Mouse (Mus musculus) kidney, embryonic 15.5 days (tissue): ENCODE measurements at regions not wholly inside any gene's neighbourhood (a gene's known extent, or its start where the extent isn't known, plus 50 kb on each side); places are given as distances from the start of the nearest gene placed in this dataset.
"Not testable (repeated sequence)": the region's sequence is repeated elsewhere in the genome, so short reads cannot be mapped to it uniquely, and the experiment has no call there.

Experiments
- ATAC-seq: fragments of 200-750 bp; cut with Nextera tagmentation; replicated peaks from 2 replicates; pipeline ENCODE4 v1.8.0; 2017; ENCODE audit warnings: moderate TSS enrichment; ENCODE audit not compliant: low FRiP score
- H3K27ac ChIP-seq: fragments of 300-500 bp; sonication (generic); 2 replicates; pipeline ENCODE4 v1.5.1; 2015; ENCODE audit warnings: mild to moderate bottlenecking, inconsistent platforms
- H3K27me3 ChIP-seq: fragments of 300-500 bp; sonication (generic); 2 replicates; pipeline ENCODE4 v1.6.1; 2015; ENCODE audit warnings: inconsistent platforms
- H3K36me3 ChIP-seq: fragments of 300-500 bp; sonication (generic); 2 replicates; pipeline ENCODE4 v1.6.1; 2015; ENCODE audit warnings: inconsistent platforms
- H3K4me1 ChIP-seq: fragments of 300-500 bp; sonication (generic); 2 replicates; pipeline ENCODE4 v1.6.1; 2015; ENCODE audit warnings: inconsistent platforms
- H3K4me2 ChIP-seq: fragments of 300-500 bp; sonication (generic); 2 replicates; pipeline ENCODE4 v1.6.1; 2015; ENCODE audit warnings: moderate library complexity, mild to moderate bottlenecking, inconsistent platforms
- H3K4me3 ChIP-seq: fragments of 300-500 bp; sonication (generic); replicated peaks from 2 replicates; pipeline ENCODE4 v1.5.1; 2015; ENCODE audit warnings: mild to moderate bottlenecking, inconsistent platforms
- H3K9ac ChIP-seq: fragments of 300-500 bp; sonication (generic); 2 replicates; pipeline ENCODE4 v1.6.1; 2015; ENCODE audit warnings: mild to moderate bottlenecking, inconsistent platforms
- H3K9me3 ChIP-seq: fragments of 300-500 bp; sonication (generic); replicated peaks from 2 replicates; pipeline ENCODE4 v1.6.1; 2016; ENCODE audit warnings: inconsistent platforms
- WGBS: fragments of 180-500 bp; shearing (Covaris S2); methylation state at CpG from one replicate; pipeline ENCODE4 v1.1.7; 2015; ENCODE audit warnings: mixed read lengths; 5-methylcytosine and 5-hydroxymethylcytosine counted together

DNA sequence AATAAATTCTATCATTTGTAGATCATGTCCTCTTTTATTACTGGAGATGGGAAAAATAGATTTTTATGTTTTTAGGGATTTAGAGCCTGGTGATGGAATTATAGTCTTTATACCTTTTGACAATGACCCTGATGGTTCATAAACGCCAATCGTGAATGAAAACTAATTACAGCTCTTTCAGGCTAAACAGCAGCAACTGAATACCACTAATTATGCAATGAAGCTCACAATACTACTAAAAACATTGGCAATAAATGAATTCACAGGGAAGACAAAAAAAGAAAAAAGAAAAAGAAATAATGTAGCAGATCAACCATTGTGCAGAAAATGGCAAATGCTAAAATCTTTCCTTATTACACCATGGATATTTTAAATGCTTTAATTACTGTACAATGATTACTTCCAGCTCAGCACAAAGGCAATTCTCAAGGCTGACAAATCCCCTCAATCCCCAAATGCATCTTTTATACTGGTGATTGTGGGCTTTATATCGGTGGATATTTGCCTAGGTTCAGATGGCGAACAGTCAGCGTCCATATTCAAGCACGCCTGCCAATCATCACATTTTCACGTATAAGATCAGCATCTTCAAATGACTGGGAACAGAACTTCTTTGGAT is 191.2 kb upstream of the Slc7a11 start:
- 93% methylated on average over 7 of the region's 7 CpGs for WGBS
- H3K27me3 ChIP-seq, result no peaks in the 10 kb centered on the region

DNA sequence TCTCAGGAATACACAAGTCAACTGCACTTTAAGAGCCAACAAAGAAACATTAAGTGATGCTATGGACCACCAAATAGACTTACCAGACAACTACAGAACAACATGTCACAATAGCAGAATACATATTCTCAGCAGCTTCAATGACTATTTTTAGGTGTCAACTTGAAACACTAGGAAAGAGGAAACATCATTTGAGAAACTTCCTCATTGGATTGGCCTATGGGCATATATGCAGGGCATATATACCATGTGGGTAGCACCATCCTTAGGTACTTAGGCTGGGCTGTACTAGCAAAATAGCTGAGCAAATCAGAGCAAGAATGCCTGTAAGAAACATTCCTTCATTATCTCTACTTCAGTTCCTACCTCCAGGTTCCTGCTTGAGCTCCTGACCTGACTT is 187.9 kb upstream of the Slc7a11 start:
- Histone ChIP-seq H3K4me1 (no peaks in the 10 kb centered on the region), H3K27ac (no peak overlapping the region), H3K4me3 (no peak overlapping the region), H3K27me3 (no peaks in the 10 kb centered on the region), H3K4me2 (no peak overlapping the region), H3K9me3 (no peaks in the 10 kb centered on the region), H3K9ac (no peak overlapping the region), H3K36me3 (no peaks in the 10 kb centered on the region)
- no peak for ATAC-seq

More for the DNA sequence above, 191.2 kb upstream of the Slc7a11 start:
- no peak for ATAC-seq
- Histone ChIP-seq H3K9me3 (no peaks in the 10 kb centered on the region), H3K4me2 (no peak overlapping the region), H3K36me3 (no peaks in the 10 kb centered on the region), H3K4me3 (no peak overlapping the region), H3K27ac (no peak overlapping the region), H3K9ac (no peak overlapping the region), H3K4me1 (no peaks in the 10 kb centered on the region)

DNA sequence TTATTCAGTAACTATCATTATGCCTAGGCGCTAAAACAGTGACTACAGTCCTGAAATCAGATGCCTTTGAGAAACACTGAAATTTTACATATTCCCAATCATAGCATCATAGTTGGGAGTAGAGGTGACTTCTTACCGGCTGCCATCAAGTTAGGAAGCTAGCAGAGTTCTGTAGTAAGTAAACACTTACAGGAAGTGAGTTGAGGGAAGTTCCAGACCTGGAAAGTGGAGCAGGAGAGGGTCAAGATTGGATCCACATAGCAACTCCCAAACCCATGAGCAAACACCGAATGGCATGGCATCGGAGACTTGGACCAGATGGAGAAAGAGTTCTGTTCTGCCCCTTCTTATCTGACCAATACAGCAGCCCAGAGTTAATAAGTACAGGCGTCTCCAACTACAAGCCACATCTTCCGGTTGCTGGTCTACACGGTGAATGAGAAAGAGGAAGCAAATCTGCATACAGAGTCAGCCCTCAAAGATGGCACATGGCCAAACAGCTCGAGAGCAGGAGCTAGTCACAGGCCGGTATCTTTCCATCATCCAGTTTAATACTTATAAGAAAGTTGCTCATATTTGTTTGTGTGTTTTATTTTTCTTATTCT is 184.8 kb upstream of the Slc7a11 start:
- 81% methylated on average over 9 of the region's 9 CpGs for WGBS
- no peaks in the 10 kb centered on the region for H3K9me3 ChIP-seq

DNA sequence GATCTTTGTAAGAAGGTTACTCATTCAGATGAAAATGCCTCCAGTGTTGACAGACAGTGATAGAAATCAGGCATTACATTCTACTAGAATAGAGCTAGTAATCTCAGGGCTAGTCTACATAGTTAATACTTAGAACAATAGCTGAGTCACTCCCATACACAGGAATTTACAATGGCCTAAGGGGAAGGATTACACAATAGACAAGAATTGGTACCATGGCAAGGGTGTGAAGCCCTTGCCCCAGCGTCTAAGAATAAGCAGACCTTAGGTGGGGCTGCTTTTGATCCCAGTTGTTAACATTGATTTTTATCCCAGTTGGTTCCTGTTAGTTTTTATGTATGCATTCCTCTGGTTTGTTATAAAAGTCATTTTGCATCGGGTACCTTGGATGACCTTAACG is 177.8 kb upstream of the Slc7a11 start:
- not testable (repeated sequence) for H3K4me3 ChIP-seq, H3K9ac ChIP-seq, ATAC-seq, H3K4me2 ChIP-seq, H3K9me3 ChIP-seq, H3K27ac ChIP-seq, H3K27me3 ChIP-seq, H3K36me3 ChIP-seq, H3K4me1 ChIP-seq
- WGBS, result 77% methylated on average over 3 of the region's 3 CpGs

More for the DNA sequence above, 184.8 kb upstream of the Slc7a11 start:
- ATAC-seq, result no peak
- no peak overlapping the region for H3K4me2 ChIP-seq
- H3K27me3 ChIP-seq, result no peaks in the 10 kb centered on the region
- no peaks in the 10 kb centered on the region for H3K4me1 ChIP-seq
- no peaks in the 10 kb centered on the region for H3K36me3 ChIP-seq
- H3K9ac ChIP-seq, result no peak overlapping the region
- H3K4me3 ChIP-seq, result no peak overlapping the region
- no peak overlapping the region for H3K27ac ChIP-seq

DNA sequence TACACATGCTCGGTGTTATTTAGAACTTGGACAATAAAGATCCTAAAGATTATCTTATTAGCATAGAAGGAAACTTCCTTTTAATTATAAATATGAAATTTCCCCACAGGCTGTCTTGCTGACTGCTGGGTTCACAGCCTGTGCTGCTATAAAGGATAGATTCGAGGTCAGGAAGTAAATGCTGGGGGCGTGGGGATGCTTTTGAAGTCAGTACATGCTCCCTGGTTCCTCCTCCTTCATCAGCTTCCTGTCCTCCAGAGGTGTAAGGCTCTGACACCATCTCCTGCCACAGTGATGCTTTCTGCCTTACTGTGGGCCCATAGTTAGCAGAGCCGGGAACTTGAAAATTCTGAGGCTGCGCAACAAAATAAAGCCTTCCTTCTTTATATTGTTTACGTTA is 175.6 kb upstream of the Slc7a11 start:
- Histone ChIP-seq H3K36me3 (no peaks in the 10 kb centered on the region), H3K9me3 (no peaks in the 10 kb centered on the region), H3K27me3 (no peaks in the 10 kb centered on the region), H3K4me2 (no peak overlapping the region), H3K4me3 (no peak overlapping the region), H3K27ac (no peak overlapping the region), H3K4me1 (no peaks in the 10 kb centered on the region), H3K9ac (no peak overlapping the region)
- ATAC-seq, result no peak
- WGBS, result 59% methylated on average over 6 of the region's 6 CpGs

DNA sequence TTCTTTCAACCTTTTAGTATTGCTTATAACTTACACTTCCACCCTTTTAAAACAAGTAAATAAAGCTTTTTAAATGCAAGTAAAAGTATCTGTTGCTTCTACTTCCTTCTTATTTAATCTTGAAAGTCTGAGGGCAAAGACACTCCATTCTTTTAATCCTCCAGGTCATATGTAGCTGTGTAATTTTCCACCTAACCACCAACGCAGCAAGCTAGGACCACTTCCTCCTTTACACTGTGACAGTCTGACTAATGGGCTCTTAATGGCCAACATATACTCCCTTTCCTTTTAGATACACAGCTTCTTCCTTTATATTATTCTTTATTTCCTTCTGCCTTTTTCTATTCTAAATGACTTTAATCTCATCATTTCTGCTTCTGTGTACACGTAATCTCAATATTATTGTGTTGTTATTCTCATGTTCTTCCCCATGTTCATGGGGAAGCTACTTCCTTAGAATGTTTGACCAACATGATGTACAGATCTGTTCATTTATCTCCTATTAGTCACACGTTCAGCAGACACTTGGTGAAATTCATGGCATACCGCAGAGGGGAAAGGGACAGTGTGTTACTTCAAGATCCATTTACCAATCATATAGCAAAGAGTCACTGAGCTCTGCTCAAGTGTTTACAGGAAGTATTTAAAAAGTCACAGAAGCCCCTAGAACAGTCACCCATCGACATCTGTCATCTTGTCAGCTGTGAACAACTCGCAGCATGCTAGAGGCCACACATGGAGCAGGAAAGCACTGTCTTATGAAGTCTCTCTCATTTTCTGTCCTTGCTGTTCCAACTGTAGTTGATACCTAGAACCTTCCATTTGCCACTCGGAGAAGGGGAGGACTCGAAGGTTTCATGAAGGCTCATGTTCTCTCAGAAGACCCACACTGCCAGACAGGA is 172.2 kb upstream of the Slc7a11 start:
- H3K9me3 ChIP-seq, result no peaks in the 10 kb centered on the region
- no peaks in the 10 kb centered on the region for H3K36me3 ChIP-seq
- WGBS, result 72% methylated on average over 8 of the region's 8 CpGs
- H3K4me2 ChIP-seq, result no peak overlapping the region
- no peak for ATAC-seq
- no peaks in the 10 kb centered on the region for H3K27me3 ChIP-seq
- H3K4me1 ChIP-seq, result no peaks in the 10 kb centered on the region
- H3K27ac ChIP-seq, result no peak overlapping the region
- H3K9ac ChIP-seq, result no peak overlapping the region
- no peak overlapping the region for H3K4me3 ChIP-seq

DNA sequence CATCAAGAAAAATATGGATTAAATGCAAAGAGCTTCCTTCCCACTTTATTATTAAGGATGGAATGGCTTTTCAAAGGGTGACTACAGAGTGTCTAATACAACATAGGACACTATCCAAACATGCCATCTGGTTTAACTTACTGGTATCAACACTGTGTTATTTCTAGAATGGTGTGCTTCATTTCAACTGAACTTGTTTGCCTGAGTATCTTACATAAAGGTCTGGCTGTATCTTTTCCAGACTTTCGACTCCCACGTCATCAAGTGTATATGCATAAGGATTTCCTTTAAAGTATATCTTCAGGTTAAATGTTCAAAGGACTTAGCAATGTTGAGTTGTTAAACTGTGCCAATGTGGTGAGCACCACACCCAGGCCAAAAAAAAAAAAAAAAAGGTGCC is 169.6 kb upstream of the Slc7a11 start:
- H3K4me2 ChIP-seq, result no peak overlapping the region
- ATAC-seq, result no peak
- no peaks in the 10 kb centered on the region for H3K36me3 ChIP-seq
- WGBS, result 89% methylated on average over 2 of the region's 2 CpGs
- peaks cover 11% of the 10 kb centered on the region for H3K4me1 ChIP-seq
- H3K4me3 ChIP-seq, result no peak overlapping the region
- H3K27me3 ChIP-seq, result no peaks in the 10 kb centered on the region
- H3K9ac ChIP-seq, result no peak overlapping the region
- H3K9me3 ChIP-seq, result no peaks in the 10 kb centered on the region
- H3K27ac ChIP-seq, result no peak overlapping the region

DNA sequence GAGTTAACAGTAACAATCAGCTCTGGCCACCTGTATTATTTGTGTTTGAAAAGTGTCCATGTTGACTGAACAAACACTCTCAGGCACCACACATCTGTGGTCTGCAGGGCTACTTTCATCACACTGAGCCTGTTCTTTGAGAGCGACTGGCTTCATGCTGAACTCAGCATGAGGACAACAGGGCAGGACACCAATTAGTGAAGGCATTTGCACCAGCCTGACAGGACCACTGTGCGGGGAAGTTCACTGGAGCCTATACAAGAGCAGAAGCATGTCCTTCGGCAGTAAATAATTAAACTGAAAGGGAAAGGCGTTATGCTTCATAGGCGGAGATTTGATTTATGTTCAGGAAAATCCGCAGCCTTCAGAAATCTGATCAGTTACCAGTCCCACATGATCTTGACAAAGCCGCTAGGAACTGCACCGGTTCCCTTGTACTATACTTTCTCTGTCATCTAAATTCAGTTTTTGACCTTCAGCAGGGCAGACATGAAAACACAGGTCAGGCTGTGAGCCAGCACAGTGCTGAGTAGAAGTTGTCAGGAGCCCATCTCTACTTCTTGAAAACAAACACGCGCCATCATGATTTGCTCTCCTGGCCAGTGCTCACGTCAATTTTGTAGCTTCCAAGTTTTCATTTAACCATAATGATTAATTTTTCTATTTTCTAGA is 166.1 kb upstream of the Slc7a11 start:
- peak; percentile 94 for ATAC-seq
- Histone ChIP-seq H3K9ac (no peak overlapping the region), H3K27me3 (no peaks in the 10 kb centered on the region), H3K36me3 (no peaks in the 10 kb centered on the region), H3K4me2 (peak overlapping the region; percentile 27), H3K27ac (no peak overlapping the region), H3K9me3 (no peaks in the 10 kb centered on the region), H3K4me1 (peaks cover 11% of the 10 kb centered on the region), H3K4me3 (no peak overlapping the region)
- 28% methylated on average over 11 of the region's 11 CpGs for WGBS

DNA sequence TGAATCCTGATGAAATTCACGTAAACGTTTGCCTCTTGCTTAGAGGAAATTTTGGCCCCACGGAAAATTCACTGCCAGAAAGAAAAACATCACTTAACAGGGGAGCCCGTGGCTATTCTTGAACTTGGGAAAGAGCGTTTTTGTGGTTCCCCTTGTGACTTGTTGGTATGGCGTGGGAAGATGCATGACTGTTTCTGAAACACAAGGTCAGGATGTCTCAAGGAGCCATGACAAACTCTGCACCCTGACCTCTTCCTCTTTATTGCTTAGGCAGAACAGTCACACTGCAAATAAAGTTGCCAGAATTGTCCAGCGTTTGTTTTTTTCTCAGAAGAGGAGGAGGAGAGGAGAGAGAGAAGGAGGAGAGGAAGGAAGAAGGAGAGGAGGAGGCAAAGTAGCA is 164.3 kb upstream of the Slc7a11 start:
- no peaks in the 10 kb centered on the region for H3K27me3 ChIP-seq
- WGBS, result 33% methylated on average over 7 of the region's 7 CpGs
- ATAC-seq, result no peak
- no peak overlapping the region for H3K9ac ChIP-seq
- peaks cover 13% of the 10 kb centered on the region for H3K4me1 ChIP-seq
- no peak overlapping the region for H3K4me3 ChIP-seq
- no peaks in the 10 kb centered on the region for H3K36me3 ChIP-seq
- no peaks in the 10 kb centered on the region for H3K9me3 ChIP-seq
- no peak overlapping the region for H3K27ac ChIP-seq
- no peak overlapping the region for H3K4me2 ChIP-seq

DNA sequence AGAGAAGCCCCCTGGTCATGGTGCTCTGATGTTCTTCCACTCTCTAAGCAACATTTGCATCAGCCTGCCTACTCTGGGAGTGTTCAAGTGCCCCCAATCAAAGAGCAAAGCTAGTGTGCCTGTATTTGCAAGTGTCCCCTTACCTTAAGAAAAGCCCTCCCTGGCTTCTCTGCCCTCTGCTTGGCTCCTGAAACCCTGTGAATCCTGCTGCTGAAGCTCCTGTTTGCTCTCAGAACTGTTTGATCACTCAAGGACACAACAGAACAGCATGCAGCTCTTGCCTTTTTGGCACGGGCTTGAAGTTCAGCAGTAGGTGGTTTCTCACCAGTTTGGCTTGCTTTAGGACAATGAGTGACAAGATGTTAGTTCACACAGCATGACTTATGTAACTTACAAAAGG is 163.6 kb upstream of the Slc7a11 start:
- no peak for ATAC-seq
- Histone ChIP-seq H3K4me2 (no peak overlapping the region), H3K9me3 (no peaks in the 10 kb centered on the region), H3K4me3 (no peak overlapping the region), H3K27me3 (no peaks in the 10 kb centered on the region), H3K36me3 (no peaks in the 10 kb centered on the region), H3K4me1 (peaks cover 13% of the 10 kb centered on the region), H3K27ac (no peak overlapping the region), H3K9ac (no peak overlapping the region)
- WGBS, result 26% methylated on average over 1 of the region's 1 CpGs

DNA sequence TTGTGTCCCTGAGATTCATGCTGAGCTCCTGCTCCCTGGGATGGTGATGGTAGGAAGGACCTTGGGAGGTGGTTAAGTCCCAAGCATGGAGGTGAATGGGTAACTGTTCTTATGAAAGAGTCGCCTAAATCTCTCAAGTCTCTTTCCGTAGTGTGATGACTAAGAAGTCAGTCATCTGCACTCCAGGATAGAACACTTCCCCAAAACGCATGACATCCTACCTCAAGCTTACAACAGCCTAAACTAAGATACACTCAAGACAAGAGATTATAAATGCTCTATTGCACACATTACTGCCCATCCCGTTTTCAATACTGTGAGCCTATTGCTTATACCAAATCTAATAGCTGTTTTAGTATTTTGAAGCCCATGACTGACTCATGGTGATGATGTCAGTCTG is 162.3 kb upstream of the Slc7a11 start:
- H3K4me1 ChIP-seq, result peaks cover 13% of the 10 kb centered on the region
- H3K27ac ChIP-seq, result no peak overlapping the region
- no peak overlapping the region for H3K4me3 ChIP-seq
- H3K9me3 ChIP-seq, result no peaks in the 10 kb centered on the region
- no peak overlapping the region for H3K4me2 ChIP-seq
- 93% methylated on average over 4 of the region's 4 CpGs for WGBS
- no peaks in the 10 kb centered on the region for H3K36me3 ChIP-seq
- H3K9ac ChIP-seq, result no peak overlapping the region
- H3K27me3 ChIP-seq, result no peaks in the 10 kb centered on the region
- ATAC-seq, result no peak

DNA sequence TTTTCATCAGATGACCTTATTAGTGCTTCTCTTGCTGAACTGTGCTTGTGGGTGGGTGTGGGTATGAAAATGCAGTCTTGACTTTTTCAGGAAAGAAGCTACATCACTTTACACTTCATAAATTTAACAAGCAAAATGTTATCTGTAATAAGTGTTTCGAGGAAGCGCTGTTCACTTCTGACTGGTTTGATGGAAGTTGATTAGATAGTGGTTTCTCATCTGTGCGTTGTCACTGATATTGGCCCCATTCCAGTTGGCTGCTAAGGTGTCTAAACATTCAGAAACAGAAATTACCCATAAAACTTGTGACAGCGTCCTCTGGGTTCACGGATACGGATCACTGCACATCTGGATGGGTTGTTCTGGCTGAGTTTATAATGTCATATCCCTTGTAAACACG is 159.8 kb upstream of the Slc7a11 start:
- ATAC-seq, result no peak
- WGBS, result 34% methylated on average over 7 of the region's 7 CpGs
- Histone ChIP-seq H3K4me1 (0 out of 2 replicates have a peak, but pooled peaks cover 2% of the 10 kb centered on the region), H3K4me3 (no peak overlapping the region), H3K9me3 (no peaks in the 10 kb centered on the region), H3K36me3 (no peaks in the 10 kb centered on the region), H3K27ac (no peak overlapping the region), H3K9ac (no peak overlapping the region), H3K4me2 (no peak overlapping the region), H3K27me3 (no peaks in the 10 kb centered on the region)
